ENCODE assay signal across 10 mouse cellular contexts in genomic region chr7:140186646-140187620, GRCm38 (mm10). TPM values are rescaled to one million over a fixed set of nuclear protein-coding genes. Genes with fewer than 3 reads are reported as not detected.
A peak's percentile ranks its signal among the peaks of the same experiment; 100 is the strongest.
DNase-seq lines count a peak whose midpoint lies in the region; ATAC-seq and TF ChIP-seq lines count a peak whose summit lies in the region.
"Had no signal": no experiment of that assay in that cellular context is flagged by ENCODE, and none has a peak within 500 bp of the region (broad histone marks: within the 10 kb centered on the region; RNA-seq: fewer than 3 reads in every experiment).

No protein-coding gene starts in this region.

- peak; percentile 12 for DNase-seq in forebrain, postnatal 0 days
- no peak for DNase-seq in forebrain, embryonic 14.5 days (ENCODE audit: low spot score)
- no peak for DNase-seq in testis, postnatal 14 days (ENCODE audit: low spot score)
- peak; percentile 10 for DNase-seq in gonadal fat pad, adult 2 months (ENCODE audit: low read depth)
- peak; percentile 11 for DNase-seq in lung, postnatal 25 days (ENCODE audit: low spot score)
- no peak for DNase-seq in B cell, adult 2 months
- no peak for DNase-seq in adipocyte (ENCODE audit: low spot score)

- H3K4me3 ChIP-seq in forebrain, postnatal 0 days (ENCODE audit: low read depth, low read length) = no peak overlapping the region
- H3K4me3 ChIP-seq in forebrain, embryonic 14.5 days (ENCODE audit: low read depth, low read length) = no peak overlapping the region
- H3K4me3 ChIP-seq in testis, adult 2 months (ENCODE audit: control insufficient read depth, low read depth, low read length) = no peak overlapping the region
- H3K4me3 ChIP-seq: midbrain, embryonic 12.5 days had no signal

- no peak overlapping the region for H3K27ac ChIP-seq in forebrain, postnatal 0 days (ENCODE audit: low read depth, low read length)
- H3K27ac ChIP-seq in forebrain, embryonic 14.5 days (ENCODE audit: low read depth, low read length) = no peak overlapping the region
- H3K27ac ChIP-seq in testis, adult 2 months (ENCODE audit: control insufficient read depth, insufficient read depth, low read depth, low read length) = no peak overlapping the region
- H3K27ac ChIP-seq: midbrain, embryonic 12.5 days had no signal

- H3K4me1 ChIP-seq in forebrain, postnatal 0 days (ENCODE audit: insufficient read depth) = no peaks in the 10 kb centered on the region
- no peaks in the 10 kb centered on the region for H3K4me1 ChIP-seq in forebrain, embryonic 14.5 days (ENCODE audit: control insufficient read depth, insufficient read depth, low read length)
- no peaks in the 10 kb centered on the region for H3K4me1 ChIP-seq in testis, adult 2 months (ENCODE audit: control insufficient read depth, insufficient read depth, low read length)
- H3K4me1 ChIP-seq: midbrain, embryonic 12.5 days had no signal

- H3K36me3 ChIP-seq in forebrain, postnatal 0 days (ENCODE audit: insufficient read depth) = no peaks in the 10 kb centered on the region
- H3K36me3 ChIP-seq in forebrain, embryonic 14.5 days (ENCODE audit: control insufficient read depth, insufficient read depth, low read length) = no peaks in the 10 kb centered on the region
- H3K36me3 ChIP-seq in testis, adult 2 months (ENCODE audit: control insufficient read depth, insufficient read depth, low read length) = no peaks in the 10 kb centered on the region
- H3K36me3 ChIP-seq: midbrain, embryonic 12.5 days had no signal

- no peak overlapping the region for H3K9ac ChIP-seq in forebrain, postnatal 0 days
- no peak overlapping the region for H3K9ac ChIP-seq in forebrain, embryonic 14.5 days (ENCODE audit: low read length)
- H3K9ac ChIP-seq: midbrain, embryonic 12.5 days had no signal

- peak; percentile 57 for TF ChIP-seq CTCF in forebrain, postnatal 0 days (IDR thresholded peaks at IDR 0.05; ENCODE audit: low read depth)
- TF ChIP-seq CTCF in testis, adult 2 months (IDR thresholded peaks at IDR 0.05; ENCODE audit: control insufficient read depth, insufficient read depth, insufficient replicate concordance, low read depth, low read length) = peak; percentile 34; the same call in 1 of the 2 replicates

- no peak for ATAC-seq in forebrain, postnatal 0 days
- no peak for ATAC-seq in forebrain, embryonic 14.5 days

- no peak for TF ChIP-seq POLR2A in testis, adult 2 months (IDR thresholded peaks at IDR 0.05; ENCODE audit: control insufficient read depth, low read depth, low read length)

- H3K4me2 ChIP-seq in forebrain, postnatal 0 days (ENCODE audit: low read depth) = no peak overlapping the region
- no peak overlapping the region for H3K4me2 ChIP-seq in forebrain, embryonic 14.5 days (ENCODE audit: low read length)
- H3K4me2 ChIP-seq: midbrain, embryonic 12.5 days had no signal

- WGBS in forebrain, postnatal 0 days = 44% methylated on average over 18 of the region's 18 CpGs
- WGBS in forebrain, embryonic 14.5 days = 45% methylated on average over 18 of the region's 18 CpGs

- H3K9me3 ChIP-seq in forebrain, postnatal 0 days (ENCODE audit: low read length) = no peaks in the 10 kb centered on the region
- H3K9me3 ChIP-seq in forebrain, embryonic 14.5 days (replicated peaks; ENCODE audit: control insufficient read depth, low read length) = no peaks in the 10 kb centered on the region
- H3K9me3 ChIP-seq: midbrain, embryonic 12.5 days had no signal

- H3K27me3 ChIP-seq in forebrain, postnatal 0 days (ENCODE audit: insufficient read depth, low read length) = no peaks in the 10 kb centered on the region
- H3K27me3 ChIP-seq in forebrain, embryonic 14.5 days (replicated peaks; ENCODE audit: control insufficient read depth, insufficient read depth, low read length) = no peaks in the 10 kb centered on the region
- no peaks in the 10 kb centered on the region for H3K27me3 ChIP-seq in testis, adult 2 months (ENCODE audit: control insufficient read depth, insufficient read depth, low read length)
- H3K27me3 ChIP-seq: midbrain, embryonic 12.5 days had no signal

RNA-seq across cellular contexts. Expression of gene Olfr523, which starts 13.9 kb away (rescaled TPM):
- not detected in 2 replicates for total RNA-seq in forebrain, postnatal 0 days (2014; rRNA removed)
- not detected in 2 replicates for polyA plus RNA-seq in forebrain, postnatal 0 days (2015; fragmentation: Nextera tagmentation; extraction: Ambion mirVana)
- not detected in 2 replicates for polyA plus RNA-seq in forebrain, embryonic 14.5 days (2014; fragmentation: Nextera tagmentation; extraction: Ambion mirVana)
- polyA plus RNA-seq in testis, adult 2 months (2012; rRNA removed) = not detected in 2 replicates
- polyA plus RNA-seq in gonadal fat pad, adult 2 months (2012; rRNA removed) = 0.08 TPM in 1 of 2 replicates, not detected in the other
- total RNA-seq: heart, postnatal 10 days had no signal
- polyA plus RNA-seq: midbrain, embryonic 12.5 days had no signal

RNA-seq across cellular contexts. Expression of gene Olfr524, which starts 18.8 kb away (rescaled TPM):
- total RNA-seq in forebrain, postnatal 0 days (2014; rRNA removed) = not detected in 2 replicates
- polyA plus RNA-seq in forebrain, postnatal 0 days (2015; fragmentation: Nextera tagmentation; extraction: Ambion mirVana) = not detected in 2 replicates
- polyA plus RNA-seq in forebrain, embryonic 14.5 days (2014; fragmentation: Nextera tagmentation; extraction: Ambion mirVana) = not detected in 2 replicates
- not detected in 2 replicates for polyA plus RNA-seq in testis, adult 2 months (2012; rRNA removed)
- not detected in 2 replicates for polyA plus RNA-seq in gonadal fat pad, adult 2 months (2012; rRNA removed)
- total RNA-seq: heart, postnatal 10 days had no signal
- polyA plus RNA-seq: midbrain, embryonic 12.5 days had no signal

RNA-seq across cellular contexts. Expression of gene Olfr522, which starts 22.4 kb away (rescaled TPM):
- not detected in 2 replicates for total RNA-seq in forebrain, postnatal 0 days (2014; rRNA removed)
- not detected in 2 replicates for polyA plus RNA-seq in forebrain, postnatal 0 days (2015; fragmentation: Nextera tagmentation; extraction: Ambion mirVana)
- polyA plus RNA-seq in forebrain, embryonic 14.5 days (2014; fragmentation: Nextera tagmentation; extraction: Ambion mirVana) = not detected in 2 replicates
- polyA plus RNA-seq in testis, adult 2 months (2012; rRNA removed) = not detected in 2 replicates
- polyA plus RNA-seq in gonadal fat pad, adult 2 months (2012; rRNA removed) = not detected in 2 replicates
- total RNA-seq: heart, postnatal 10 days had no signal
- polyA plus RNA-seq: midbrain, embryonic 12.5 days had no signal

RNA-seq across cellular contexts. Expression of gene Cd163l1, which starts 31.1 kb away (rescaled TPM):
- 0.08 TPM in 1 of 2 replicates, not detected in the other for total RNA-seq in forebrain, postnatal 0 days (2014; rRNA removed)
- polyA plus RNA-seq in forebrain, postnatal 0 days (2015; fragmentation: Nextera tagmentation; extraction: Ambion mirVana) = not detected in 2 replicates
- not detected in 2 replicates for polyA plus RNA-seq in forebrain, embryonic 14.5 days (2014; fragmentation: Nextera tagmentation; extraction: Ambion mirVana)
- polyA plus RNA-seq in testis, adult 2 months (2012; rRNA removed) = 0.02 and 0.28 TPM in 2 replicates
- polyA plus RNA-seq in gonadal fat pad, adult 2 months (2012; rRNA removed) = 0.42 and 0.72 TPM in 2 replicates
- total RNA-seq: heart, postnatal 10 days had no signal
- polyA plus RNA-seq: midbrain, embryonic 12.5 days had no signal

RNA-seq across cellular contexts. Expression of gene Sprn, which starts 32.3 kb away (rescaled TPM):
- 64.0 and 74.4 TPM in 2 replicates for total RNA-seq in forebrain, postnatal 0 days (2014; rRNA removed)
- polyA plus RNA-seq in forebrain, postnatal 0 days (2015; fragmentation: Nextera tagmentation; extraction: Ambion mirVana) = 32.6 and 43.5 TPM in 2 replicates
- 7.9 and 9.7 TPM in 2 replicates for polyA plus RNA-seq in forebrain, embryonic 14.5 days (2014; fragmentation: Nextera tagmentation; extraction: Ambion mirVana)
- polyA plus RNA-seq in testis, adult 2 months (2012; rRNA removed) = 0.13 and 0.30 TPM in 2 replicates
- 0.70 and 0.72 TPM in 2 replicates for polyA plus RNA-seq in gonadal fat pad, adult 2 months (2012; rRNA removed)

Comparison
In these comparisons a context has a peak if more than half of its experiments do, and no peak if none do; other contexts are left out.
1. DNase-seq: peak in forebrain, postnatal 0 days (single experiment), gonadal fat pad, adult 2 months (single experiment) and lung, postnatal 25 days (single experiment); none in forebrain, embryonic 14.5 days (single experiment), testis, postnatal 14 days (single experiment), B cell, adult 2 months (0 of 2) and adipocyte (single experiment).